Mouse (Mus musculus): Measurements from ENCODE around the gene Prlhr. TPM values are rescaled to one million over a fixed set of nuclear protein-coding genes. Genes with fewer than 3 reads are reported as not detected.

The Prlhr gene
- total RNA-seq (2021), result not detected
- long read RNA-seq, experiment 1, result 0 reads
- long read RNA-seq, experiment 2, result 0 reads

DNA sequence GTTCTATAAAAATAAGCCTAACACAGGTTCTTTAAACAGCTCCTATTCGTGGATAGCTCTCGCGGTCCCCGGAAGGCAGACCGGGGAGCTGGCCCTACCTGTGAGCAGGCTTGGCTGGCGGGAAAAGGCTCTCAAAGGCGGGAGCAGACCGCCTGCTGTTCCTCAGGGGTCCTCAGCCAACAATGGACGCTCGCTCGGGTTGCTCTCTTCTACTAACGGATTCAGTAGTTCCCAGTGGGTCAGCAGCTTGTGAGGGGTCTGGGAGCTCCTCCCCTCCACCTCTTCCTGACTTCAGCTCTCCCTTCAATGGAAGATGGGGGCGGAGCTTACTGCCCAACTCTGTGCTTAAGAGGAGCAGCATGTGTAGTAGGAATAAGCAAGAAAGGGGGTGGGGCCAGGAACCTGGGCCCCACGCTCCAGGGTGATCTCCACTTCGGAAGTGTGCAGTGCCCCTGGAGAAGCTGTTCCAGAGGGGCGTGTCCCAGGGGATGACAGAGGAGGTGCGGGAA is at the start of gene Prlhr:
Prlhr (minus strand) TSS at position 51 of the 509 bp plus-strand sequence.
- DNase-seq, result no peak

DNA sequence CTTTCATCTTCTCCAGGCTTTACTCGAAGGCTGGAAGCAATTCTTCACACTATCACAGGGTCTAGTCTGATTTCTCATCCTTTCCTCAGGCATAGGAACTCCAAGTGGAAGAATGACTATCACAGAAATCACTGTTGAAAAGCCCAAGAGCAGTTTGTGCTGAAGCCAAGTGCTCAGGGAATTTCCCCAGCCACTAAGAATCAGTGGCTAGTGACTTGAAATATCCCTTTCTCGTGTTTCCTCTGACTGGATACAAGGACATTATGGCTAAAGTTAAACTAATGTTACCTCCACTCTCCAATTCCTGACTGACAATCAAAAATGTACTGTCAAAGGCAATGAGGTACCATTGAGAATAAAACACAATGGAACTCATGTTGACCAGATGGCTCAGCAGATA is 47.0 kb upstream of the Prlhr start:
- DNase-seq, result no peak

- no peak for DNase-seq
These were observed 45.3 kb upstream of the Prlhr start for GRCm38 (mm10) chr19:60513431-60513830.

DNA sequence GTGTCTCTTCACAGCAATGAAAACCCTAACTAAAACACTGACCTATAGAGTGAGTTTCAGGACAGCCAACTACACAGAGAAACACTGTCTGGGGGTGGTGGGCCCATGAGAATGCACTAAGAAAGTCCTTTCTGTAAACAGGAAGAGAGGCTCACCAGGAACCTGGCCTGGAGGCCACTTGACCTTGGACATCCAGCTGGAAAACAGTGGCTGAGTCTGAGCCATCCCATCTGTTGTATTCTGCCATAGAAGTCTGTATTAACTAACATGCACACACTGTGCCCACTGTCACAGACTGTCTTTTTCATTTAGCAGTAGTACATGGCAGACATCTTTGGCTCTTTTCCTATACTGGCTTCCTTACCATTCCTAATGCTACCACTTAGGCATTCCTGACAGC is 32.1 kb upstream of the Prlhr start:
- DNase-seq, result no peak

DNA sequence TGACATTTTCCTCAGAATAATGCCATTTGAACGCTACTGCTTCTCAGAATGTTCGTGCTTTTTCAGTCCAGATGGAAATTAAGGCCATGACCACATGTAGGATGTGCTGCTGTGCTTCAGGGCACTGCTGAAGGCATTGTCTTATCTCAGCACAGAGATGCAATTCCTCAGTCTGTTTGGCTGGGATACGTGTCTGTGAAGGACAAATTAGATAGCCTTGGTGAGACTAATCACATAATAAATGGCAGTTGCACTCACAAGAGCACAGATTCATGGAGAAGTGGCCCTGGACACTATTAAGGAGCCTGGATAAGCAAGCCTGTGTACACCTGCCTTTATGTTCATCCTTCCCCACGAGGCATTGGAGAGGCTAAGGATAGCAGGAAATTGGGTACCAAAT is 29.1 kb upstream of the Prlhr start:
- no peak for DNase-seq

- DNase-seq, result no peak
These were observed 27.7 kb upstream of the Prlhr start for GRCm38 (mm10) chr19:60495772-60496171.

DNA sequence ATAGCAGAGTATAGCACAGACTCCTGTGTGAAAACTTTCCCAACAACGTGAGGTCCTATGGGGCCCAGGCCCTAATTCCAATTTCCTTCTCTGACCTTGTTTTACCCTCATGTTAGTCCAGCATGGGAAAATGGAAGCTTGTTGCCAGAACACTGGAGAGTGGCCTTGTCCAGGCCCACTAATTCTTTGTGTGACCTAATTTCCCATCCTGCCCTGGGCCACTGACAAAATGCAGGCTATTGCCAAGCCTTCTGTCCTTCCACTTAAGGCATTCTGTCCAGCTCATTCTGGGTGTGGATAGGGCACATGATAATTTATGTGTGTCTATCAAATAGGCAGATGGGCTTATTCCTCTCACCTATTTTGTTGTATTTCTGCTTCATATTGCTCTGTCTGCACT is 21.5 kb upstream of the Prlhr start:
- no peak for DNase-seq

DNA sequence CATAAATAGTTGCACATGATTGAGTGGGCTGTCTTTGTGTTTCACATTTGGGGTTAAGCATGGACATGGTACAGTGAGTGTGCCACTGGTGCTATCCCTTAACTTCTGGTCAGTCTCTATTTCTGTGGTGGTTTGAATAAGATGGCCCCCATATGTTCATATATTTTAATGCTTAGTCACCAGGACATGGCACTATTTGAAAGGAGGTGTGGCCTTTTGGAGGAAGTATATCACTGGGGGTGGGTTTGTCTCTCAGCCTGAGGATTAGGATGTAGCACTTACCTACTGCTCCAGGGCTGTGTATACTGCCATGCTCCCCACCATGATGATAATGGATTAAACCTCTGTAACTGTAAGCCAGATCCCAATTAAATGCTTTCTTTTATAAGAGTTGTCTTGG is 17.2 kb upstream of the Prlhr start:
- DNase-seq, result no peak

DNA sequence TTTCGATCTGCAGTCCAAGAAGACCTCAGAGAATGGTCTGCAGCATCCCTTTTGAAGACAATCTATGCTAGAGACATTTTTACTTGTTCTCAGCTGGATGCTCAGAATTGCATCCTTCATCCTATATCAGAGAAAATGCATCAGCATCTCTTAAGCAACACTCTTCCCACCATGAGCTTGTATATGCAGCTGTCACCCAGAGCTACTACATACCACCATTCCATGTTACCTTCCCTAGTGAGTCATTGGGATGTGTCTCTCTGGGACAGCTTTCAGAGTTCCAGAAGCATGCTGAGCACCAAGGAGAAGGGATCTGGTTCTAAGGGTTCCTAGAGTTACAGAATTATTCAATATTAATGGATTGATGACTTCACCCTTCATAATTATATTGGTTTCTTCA is 10.8 kb upstream of the Prlhr start:
- no peak for DNase-seq

- no peak for DNase-seq
These were observed 9.7 kb upstream of the Prlhr start for GRCm38 (mm10) chr19:60477788-60478187.

DNA sequence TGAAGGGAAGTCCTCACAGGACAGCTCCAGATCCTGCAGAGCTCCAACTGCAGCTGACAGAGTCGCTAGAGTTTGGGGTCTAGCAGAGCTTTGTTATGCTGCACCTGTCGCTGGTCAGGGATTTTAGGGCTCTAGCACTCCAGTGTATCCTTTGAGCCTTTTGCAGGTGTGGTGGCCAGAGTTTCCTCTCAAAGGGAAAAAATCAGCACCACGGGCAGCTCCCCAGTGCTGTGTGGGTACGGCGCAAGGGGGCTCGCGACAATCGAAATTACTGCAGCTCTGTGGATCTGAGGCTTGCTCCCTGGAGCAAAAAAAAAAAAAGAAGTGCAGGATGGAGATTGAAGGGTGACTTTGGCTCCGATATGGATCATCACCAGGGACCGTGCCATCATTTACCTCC is 742 bp upstream of the Prlhr start:
- DNase-seq, result no peak

GRCm38 (mm10) chr19:60467588-60468007 is 506 bp downstream of the Prlhr start:
- DNase-seq, result no peak

DNA sequence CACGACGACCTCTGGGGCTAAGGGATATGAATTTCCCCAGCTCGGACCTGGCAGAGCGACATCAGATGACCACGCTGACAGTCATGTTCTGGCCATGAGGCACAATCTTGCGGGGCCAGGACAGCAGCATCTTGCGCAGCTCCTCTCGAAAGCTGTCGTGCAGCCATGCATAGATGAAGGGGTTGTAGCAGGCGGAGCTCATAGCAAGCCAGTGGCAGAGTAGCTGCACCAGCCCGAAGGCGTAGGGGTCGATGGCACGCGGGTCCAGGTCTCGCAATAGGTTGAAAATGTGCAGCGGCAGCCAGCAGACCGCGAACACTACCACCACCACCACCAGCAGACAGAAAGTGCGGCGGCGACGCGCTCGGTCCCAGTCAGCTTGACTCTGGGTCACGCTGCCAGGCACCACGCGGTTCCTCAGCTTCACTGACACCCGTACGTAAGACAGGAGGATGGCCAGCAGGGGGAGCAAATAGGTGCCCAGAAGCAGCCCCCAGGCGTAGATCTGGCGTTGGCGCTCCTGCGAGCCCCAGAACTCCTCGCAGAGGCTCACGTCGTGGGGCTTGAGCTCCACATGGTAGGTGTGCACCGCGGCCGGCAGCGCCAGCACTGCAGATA is 1.0 kb downstream of the Prlhr start:
- DNase-seq, result no peak

DNA sequence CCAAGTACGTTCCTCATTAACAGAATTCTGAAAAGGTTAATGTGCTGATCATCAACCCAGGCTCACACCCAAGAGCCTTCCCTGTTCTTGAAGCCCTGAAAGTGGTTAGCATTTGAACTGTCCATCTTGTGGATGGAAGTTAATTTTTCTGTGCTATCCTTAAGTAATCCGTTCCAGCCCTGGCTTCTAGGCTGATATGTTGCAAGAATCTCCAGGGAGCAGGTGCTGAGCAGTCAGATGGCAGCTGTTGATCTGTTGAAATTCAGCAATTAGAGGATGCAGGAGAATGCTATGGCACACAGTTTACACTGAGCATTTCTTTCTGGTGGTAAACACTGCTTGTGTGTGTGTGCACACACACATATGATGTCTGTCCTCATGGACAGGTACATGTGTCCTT is 2.4 kb downstream of the Prlhr start:
- DNase-seq, result no peak

DNA sequence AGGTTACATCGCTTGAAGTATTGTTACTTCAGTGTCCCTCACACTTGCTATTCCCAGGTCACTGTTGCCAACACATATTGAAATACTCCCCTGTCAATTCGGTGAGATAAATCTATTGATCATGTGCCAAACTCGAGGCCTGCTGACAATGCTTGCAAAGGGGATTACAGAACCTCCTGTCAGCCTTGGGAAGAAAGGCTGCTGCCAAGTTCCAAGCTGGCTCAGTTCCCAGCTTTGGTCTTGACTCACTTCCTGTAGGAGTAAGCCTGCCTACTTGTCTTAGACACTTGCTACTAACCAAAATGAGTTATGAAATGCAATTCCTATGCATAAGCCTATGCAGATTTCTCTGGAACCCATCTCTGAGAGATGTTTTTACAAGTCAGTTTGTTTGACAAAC is 4.2 kb downstream of the Prlhr start:
- DNase-seq, result peak; percentile 20

- no peak for DNase-seq
These were observed 4.7 kb downstream of the Prlhr start for GRCm38 (mm10) chr19:60463440-60463839.

GRCm38 (mm10) chr19:60461476-60461875 is 6.6 kb downstream of the Prlhr start:
- no peak for DNase-seq

DNA sequence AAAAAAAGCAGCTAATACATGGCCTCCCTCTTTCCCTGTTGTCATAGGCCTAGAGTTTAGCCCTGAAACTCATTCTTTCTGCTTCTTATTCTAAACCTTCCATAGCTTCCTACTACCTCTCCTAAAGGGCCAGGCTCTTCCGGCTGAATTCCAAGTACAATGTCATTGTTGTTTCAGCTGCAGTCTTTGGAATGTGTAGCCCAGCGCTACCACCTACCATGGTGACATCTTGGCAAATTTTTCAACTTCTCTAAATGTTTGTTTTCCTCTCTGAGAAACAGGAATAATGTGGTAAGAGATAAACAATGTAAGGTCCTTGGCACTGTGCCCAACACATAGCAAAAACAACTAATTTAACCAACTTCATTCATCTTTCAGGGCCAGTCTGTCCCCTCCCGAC is 8.4 kb downstream of the Prlhr start:
- DNase-seq, result no peak

DNA sequence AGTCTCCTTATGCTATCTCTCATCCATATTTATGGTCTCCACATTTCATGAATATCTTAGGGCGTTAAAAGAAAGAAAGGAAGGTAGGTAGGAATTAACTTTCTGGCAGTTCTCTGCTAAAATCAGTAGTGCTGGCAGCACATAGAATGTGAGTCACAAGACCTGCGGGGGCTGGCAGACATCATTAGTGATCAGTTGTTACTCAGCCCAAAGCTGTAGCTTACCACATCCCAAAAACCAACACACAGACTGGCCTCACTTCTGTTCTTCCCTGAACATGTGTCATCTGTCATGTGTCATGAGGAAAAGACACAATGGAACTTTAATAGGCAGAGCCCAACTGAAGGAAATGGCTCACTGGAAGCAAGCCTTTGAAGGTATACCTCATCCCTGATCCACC is 9.0 kb downstream of the Prlhr start:
- DNase-seq, result no peak

GRCm38 (mm10) chr19:60455791-60456190 is 12.3 kb downstream of the Prlhr start:
- DNase-seq, result no peak

- DNase-seq, result no peak
These were observed 27.6 kb downstream of the Prlhr start for GRCm38 (mm10) chr19:60440531-60440930.

GRCm38 (mm10) chr19:60440083-60440482 is 28.0 kb downstream of the Prlhr start:
- DNase-seq, result no peak

- no peak for DNase-seq
These were observed 30.4 kb downstream of the Prlhr start for GRCm38 (mm10) chr19:60437566-60438241.

All from gastrocnemius, postnatal 25 days (tissue).